Mouse (Mus musculus) cortical plate, adult 2 months (tissue): Measurements from ENCODE around the gene Tlx3.

Experiments used
- CTCF ChIP-seq: fragments of 200-500 bp; IDR thresholded peaks from 2 replicates; pipeline ENCODE4 v1.5.1; 2011; ENCODE audit warnings: mild to moderate bottlenecking, control low read depth, low read length; ENCODE audit not compliant: insufficient read depth; ENCODE audit errors: extremely low read depth
- POLR2A ChIP-seq: fragments of 200-500 bp; IDR thresholded peaks from 2 replicates; pipeline ENCODE4 v1.6.1; 2011; ENCODE audit warnings: mild to moderate bottlenecking, low read length, control low read depth; ENCODE audit not compliant: insufficient read depth; ENCODE audit errors: extremely low read depth

DNA sequence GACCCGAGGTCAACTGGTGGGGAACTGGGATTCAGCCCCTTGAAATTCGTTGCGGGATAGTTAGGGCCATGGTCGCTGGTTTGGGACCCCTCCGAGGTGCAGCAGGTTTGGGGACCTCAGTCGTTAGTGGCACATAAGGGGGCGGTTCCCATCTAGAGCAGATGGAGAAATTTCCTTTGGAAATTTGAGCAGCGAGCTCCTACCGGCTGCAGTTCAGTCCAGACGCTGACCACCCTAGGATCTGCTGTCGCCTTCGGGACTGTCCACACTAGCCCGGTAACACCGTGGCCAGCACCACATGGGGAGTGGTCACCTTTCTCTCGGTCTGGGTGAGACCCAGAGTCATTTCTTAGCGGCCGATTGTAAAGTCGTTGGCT, 928 bp upstream of the Tlx3 start:
- TF ChIP-seq CTCF, result no peak
- no peak for TF ChIP-seq POLR2A
